Mouse (Mus musculus) liver, postnatal 0 days (tissue): ENCODE measurements around the gene Golga4.

Source experiments
- CTCF ChIP-seq: sonication (generic); IDR thresholded peaks from 2 replicates; pipeline ENCODE4 v1.5.1; 2016; ENCODE audit warnings: antibody characterized with exemption, low read depth
- EP300 ChIP-seq: IDR thresholded peaks from 2 replicates; pipeline ENCODE4 v1.6.1; 2016; ENCODE audit warnings: antibody characterized with exemption, low read depth, mild to moderate bottlenecking

DNA sequence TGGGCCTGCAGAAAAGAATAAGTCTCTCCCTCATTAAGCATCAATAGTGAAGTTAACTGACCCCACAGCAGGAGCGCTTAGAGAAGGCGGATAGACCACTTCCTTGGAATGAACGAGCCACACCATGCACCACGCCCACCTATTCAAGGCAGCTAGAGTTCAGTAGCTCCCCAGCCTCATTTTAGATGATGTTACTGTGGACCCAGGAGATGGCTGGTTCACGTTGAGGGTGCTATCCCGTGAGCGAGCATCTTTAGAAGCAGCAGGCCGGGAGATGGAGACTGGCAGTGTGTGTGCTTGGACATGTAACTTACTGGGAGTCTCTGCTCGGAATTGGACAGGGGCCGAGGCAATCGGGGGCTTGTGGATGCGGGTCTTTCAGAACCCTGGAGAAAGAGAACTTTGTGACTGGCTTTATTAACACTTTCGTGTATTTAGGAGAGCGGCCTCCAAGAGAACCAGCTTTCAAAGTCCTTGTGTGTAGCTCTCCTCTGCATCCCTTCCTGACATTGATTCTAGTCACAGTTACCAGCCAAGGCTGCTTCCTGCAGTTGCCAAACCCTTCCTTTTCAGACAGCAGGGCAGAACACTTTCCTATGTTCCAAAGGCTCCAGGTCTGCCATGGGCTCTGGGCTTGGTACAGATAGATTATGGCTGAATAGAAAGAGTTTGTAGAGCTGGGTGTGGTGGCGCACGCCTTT is 101.8 kb downstream of the Golga4 start:
- TF ChIP-seq CTCF, result no peak
- no peak for TF ChIP-seq EP300
